Mouse (Mus musculus): ENCODE results near the gene Stat3.

The Stat3 gene

DNA sequence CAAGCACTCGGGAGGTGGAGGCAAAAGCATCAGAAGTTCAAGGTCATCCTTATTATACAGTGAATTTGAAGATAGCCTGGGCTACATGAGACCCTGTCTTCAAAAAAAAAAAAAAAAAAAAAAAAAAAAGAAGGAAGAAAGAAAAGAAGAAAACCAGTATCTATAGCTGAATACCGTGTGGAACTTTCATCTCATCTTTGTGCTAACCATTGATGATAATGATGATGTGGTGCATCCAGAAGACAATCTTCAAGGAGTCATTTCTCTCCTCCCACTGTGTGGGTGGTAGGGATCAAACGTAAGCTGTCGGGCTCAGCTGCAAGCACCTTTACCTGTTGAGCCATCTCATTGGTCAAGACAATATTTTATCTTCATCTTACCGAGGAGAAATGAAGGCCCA is 21.3 kb downstream of the Stat3 start:
- DNase-seq: no peak

DNA sequence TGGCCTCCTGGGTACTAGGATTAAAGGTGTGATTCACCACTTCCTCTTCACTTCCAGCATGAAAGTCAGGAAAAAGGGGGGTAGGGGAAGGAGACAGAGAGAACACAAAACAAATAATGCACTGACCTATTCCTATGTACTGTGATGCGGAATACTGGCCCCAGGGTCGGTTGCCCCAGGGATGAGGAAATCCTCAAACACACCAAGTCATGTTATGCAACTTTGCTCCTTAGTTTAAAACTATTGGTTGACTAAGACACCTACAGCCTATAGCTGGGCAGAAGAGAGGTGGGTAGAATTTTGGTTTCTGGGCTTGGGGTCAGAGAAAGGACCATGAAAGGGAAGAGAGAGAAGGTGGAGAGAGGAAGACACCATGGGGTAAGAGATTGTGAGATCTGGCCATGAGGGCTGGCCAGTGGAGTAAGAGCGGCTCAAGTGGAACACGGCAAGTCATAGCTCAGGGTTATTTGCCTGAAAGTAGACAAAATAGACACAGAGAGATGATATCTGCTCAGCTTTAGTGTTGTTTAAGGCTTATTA is 22.8 kb downstream of the Stat3 start:
- DNase-seq: no peak

DNA sequence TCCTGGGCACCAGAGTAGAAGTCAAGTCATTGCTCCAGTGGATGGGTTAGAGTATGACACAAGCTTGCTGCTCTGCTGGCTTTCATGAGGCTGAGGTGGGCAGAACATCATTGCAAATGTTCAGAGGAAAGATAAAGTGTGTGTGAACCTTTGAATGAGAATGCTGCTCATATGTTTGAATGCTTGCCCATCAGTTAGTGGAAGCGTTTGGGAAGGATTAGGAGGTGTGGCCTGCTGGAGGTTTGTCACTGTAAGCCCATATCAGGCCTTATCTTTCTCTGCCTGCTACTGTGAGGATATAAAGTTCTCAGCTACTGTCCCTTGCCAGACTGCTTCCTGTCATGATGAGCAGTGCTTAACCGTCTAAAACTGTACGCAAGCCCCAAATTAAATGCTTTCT is 24.3 kb downstream of the Stat3 start:
- DNase-seq: no peak

DNA sequence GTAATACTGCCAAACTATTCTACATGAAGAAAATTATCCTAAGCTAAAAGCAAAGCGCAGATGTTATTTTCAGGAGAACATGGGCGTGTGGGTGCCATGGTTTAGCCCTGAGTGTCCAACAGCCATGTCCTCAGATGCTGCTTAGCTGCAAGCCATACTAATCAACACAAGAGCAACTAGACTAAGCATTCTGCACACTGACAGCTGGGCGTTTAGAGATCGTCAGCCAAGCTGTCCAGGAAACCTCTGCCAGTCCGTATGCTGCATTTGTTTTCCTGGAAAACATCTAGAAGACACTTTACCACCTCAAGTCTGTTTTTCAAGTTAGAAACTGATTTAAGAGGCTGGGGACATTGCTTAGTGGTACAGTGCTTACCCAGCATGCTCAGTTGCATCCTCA is 24.9 kb downstream of the Stat3 start:
- no peak for DNase-seq

DNA sequence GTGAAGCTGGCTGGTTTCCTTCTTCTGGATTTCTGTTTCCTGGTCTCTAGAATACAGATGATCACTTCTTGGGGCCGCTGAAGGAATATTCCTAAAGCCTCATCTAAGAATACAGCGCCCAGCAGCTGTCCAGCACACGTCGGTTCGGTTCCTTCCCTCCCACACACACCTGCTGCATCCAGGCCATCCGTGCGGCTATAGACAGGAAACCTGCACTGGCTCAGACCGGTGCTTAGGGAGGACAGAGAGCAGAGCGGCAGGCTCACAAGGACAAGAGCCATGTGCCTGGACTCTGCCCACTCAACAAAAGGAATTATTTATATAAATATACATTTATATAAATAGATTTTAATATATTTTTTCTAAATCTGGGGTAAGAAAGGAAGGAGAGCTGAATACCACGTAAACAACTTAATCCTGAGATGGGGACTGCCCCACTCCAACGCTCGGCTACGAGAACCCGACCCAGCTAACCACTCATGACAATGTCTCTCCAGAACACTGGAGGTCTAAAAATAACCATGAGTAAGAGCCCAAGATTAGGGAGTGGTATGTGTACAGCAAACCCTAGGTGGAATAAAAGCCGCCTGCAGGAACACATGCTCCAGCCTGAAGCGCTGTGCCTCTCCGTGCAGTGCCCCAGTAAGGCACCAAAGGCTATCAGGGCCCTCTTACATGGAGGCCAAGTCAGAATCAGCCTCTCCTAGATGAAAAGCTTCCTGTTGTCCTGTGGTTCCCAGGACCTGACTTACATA is 26.8 kb downstream of the Stat3 start:
- DNase-seq: no peak

DNA sequence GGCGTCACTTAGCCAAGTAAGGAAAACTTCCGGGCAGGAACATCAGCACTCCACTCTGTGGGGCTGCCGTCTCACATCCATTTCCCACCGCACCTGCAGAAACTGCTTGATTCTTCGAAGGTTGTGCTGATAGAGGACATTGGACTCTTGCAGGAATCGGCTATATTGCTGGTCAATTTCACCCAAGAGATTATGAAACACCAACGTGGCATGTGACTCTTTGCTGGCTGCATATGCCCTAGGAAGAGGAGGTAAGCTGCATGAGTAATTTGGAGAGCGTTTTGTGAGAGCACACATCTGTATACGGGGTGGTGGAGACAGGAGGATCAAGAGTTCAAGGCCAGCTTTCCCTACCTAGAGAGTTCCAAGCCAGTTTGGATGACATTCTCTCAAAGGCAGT is 30.8 kb downstream of the Stat3 start:
- DNase-seq: no peak

DNA sequence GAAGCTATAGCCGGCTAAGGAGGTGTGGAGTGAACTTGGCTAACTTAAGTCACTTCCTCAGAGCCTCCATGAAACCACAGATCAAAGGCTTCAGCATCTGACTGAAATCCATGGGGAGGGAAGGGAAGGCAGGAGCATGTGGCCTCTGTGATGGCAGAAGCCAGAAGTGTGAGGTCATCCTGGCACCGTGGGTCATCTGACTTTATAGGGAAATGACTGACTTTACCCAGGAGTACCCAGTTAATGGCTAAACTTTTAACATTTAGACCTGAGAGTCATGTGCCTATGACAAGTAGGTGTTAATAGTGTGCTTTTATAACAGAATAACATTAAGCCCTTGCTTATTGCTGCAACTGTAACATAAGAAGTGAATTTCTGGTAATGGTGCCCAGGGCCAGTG is 31.2 kb downstream of the Stat3 start:
- DNase-seq: no peak

DNA sequence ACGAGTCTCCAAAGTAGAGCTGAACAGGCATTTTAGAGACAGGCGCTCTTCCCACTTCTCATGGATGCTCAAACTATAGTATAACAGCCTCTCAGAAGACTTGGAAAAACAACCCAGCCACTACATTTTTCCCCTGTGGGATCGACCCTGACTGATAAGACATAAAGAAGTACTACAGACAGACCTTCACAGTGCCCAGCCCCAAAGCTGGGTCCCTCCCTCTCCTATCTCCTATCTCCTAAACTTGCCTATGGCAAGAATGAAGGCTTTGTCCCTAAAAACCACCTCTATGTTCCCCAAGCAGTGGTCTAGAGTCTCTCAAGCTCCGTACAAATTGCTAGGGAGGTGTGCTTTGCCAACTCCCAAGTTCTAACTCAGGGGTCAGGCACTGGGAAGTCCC is 32.5 kb downstream of the Stat3 start:
- no peak for DNase-seq

DNA sequence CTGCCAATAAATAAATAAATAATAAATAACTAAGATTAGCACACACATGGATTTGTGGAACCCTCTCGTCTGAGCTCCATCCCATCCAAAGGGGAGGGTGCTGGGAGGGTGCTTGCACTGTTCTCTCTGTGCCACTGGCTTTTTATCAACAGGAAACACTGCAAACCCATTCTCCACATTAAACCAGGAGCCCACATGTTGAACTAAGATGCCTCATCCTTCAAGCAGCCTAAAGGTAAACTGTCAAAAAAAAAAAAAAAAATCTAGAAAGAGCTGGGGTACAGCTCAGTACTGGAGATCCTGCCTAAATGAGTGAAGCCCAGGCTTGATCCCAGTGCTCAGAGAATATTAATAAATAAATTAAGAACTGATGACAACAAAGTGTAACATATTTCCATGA is 33.4 kb downstream of the Stat3 start:
- no peak for DNase-seq

DNA sequence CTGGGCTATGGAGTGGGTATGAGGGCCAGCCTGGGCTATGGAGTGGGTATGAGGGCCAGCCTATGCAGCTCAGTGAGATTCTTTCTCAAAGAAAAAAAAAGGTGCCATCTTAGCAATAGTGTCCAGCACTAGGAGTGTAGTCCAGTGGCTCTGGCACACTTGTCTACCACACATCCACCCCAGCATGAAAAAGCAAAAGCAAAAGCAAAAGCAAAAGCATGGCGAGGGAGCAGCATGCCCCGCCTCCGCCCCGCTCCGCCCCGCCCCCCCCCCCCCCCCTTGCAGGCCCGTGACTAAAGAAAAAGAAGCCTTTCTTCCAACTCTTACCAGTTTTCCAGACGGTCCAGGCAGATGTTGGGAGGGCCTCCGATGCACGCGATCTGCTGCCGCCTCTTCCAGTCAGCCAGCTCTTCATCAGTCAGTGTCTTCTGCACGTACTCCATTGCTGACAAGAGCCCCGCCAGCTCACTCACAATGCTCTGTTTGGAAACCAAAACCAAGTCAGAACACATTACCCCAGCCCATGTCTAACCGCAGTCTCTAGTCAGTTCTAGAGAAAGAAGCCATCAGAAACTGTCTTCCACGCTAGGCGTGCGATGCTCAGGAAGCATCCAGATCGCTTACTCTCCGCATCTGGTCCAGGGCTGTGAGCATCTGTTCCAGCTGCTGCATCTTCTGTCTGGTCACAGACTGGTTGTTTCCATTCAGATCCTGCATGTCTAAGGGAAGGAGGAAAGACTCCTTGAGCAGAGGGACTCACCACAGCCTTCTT is 34.6 kb downstream of the Stat3 start:
- no peak for DNase-seq

DNA sequence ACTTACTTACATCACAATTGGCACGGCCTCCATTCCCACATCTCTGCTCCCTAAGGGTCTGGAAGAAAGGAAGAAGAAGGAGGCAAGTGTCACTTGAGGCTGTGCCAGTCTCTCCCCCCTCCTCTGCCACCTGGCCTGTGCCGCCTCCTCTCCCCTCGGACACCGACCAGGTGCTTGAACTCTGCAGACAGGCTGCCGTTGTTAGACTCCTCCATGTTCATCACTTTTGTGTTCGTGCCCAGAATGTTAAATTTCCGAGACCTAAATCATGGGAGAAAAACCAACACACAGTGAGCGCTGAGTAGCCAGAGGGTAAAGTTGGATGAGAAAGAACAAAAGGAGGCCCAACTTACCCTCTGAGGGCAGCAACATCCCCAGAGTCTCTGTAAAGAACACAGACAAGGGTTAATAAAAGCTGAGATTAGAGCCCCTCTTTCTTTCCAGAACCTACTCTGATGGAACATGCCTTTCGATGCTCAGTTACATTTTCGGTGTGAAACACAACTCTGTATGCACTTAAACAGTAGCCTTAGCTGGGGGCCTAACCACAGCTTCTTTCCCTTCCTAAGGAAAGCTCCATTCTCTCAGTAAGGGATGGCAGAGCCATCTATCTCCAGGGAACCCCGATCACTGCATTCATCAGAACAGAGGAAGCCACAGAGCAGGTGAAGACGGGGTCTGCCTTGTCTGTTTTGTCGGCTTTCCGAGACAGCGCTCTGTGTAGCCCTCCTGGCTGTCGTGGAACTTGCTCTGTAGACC is 40.7 kb downstream of the Stat3 start:
- no peak for DNase-seq

DNA sequence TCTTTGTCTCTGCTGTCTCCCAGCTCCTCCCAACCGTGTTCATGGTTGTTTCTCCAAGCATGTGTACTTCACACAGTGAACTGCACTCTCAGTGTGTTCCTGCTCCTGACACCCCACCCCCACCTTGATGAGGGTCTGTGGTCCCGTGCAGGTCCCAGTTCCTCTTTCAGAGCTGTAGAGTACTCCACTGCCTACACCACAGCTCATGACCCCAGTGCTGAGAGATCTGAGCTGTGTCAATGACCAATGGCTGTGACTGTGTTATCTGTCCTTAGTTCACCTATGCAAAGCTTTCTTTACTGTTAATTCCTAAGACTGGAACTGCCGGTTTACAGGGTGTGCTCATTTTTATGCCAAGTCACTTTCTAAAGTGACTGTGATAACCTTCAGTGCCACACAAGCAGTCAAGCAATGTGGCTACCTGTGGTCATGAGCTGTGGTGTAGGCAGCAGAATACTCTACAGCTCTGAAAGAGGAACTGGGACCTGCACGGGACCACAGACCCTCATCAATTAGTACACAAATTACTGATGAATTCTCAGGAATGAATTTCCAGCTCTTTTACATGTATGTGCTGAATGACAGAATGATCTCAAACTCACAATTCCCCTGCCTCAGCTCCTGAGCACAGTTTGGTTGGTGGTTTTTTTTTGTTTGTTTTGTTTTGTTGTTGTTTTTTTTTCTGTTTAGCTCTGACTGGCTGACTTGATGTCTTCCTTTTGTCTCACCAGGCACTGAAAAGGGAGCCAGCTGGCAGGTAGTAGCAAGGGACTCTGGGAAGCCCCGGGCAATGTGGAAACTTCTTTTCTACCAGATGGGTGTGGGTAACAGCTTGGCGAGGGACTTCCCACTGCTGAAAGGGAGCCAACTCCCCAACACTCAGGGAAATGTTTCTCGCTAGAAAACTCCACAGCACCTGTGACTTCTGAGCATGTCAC is 41.8 kb downstream of the Stat3 start:
- DNase-seq: peak; percentile 41

DNA sequence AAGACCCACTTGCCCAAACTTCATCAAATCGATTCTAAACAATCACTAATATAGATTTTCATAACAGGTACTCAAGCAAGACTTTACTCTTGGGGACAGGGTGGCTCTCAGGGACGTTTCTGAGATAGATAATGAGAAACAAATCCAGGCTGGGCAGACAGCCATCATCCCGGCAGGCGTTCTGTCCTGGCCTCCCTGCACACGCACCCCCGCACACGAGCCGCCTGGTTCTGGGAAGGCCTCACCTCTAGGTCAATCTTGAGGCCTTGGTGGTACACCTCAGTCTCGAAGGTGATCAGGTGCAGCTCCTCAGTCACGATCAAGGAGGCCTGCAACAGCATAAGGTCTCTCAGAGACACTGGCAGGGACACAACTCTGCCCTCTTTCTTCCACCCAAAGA is 43.3 kb downstream of the Stat3 start:
- no peak for DNase-seq

DNA sequence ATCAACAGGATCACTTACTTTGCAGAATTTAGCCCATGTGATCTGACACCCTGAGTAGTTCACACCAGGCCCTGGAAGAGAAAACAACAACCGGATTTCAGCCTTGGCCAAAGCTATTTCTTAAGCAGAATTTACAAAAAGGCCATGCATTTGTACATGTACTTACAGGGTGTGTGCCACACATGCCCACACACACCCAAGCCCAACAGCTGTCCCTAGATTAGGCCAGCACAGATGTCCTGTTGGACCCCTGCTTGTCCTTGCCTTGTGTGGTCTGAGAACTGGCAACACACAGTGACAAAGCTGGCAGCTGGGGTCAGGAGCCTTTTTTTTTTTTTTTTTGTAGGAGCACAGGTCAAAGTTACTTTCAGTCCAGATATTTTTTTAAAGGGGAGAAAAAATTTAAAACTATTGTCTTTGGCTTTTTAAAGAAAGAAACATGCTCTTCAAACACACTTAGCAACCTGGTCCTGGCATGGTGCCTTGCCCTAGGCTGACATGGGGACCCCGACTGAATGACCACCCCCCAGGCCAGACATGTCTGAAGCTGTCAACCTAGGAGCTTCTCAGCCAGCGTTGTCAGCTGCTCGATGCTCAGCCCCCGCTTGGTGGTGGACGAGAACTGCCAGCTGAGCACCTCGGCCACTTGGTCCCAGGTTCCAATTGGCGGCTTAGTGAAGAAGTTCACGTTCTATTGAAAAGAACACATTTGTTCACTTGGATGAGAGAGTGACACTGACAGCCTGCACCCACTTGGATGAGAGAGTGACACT is 45.0 kb downstream of the Stat3 start:
- no peak for DNase-seq

DNA sequence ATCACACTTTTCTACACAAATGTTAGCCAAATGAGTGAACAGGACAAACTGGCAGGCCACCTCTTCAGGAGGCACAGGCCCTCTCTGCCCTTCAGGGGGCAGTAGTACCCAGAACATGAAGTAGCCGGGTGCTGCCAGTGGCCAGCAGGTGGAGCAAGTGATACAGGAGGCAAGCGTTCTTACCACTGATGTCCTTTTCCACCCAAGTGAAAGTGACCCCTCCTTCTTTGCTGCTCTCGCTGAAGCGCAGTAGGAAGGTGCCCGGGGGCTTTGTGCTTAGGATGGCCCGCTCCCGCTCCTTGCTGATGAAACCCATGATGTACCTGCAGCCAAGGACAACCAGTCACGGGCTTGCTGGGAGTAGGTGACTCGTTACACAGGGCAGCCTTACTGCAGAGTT is 45.9 kb downstream of the Stat3 start:
- peak; percentile 80 for DNase-seq

DNA sequence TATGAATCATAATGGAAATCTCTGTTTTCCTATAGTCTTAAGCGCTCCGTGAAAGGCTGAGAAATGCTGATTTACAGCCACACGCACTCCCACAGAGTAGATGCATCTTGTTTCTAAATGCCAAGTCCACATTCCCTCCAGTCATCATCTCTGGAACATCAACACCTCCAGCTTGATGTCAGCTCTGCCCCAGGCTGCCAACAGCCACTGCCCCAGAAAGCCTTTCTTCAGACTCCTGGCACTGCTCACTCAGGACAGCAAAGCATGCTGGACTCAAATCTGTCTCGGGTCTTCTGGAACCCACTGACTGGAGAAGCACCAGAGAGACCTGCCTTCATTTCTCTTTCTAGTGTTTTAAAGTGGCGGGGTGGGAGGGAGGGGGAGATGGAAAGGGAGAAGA is 46.9 kb downstream of the Stat3 start:
- DNase-seq: no peak

DNA sequence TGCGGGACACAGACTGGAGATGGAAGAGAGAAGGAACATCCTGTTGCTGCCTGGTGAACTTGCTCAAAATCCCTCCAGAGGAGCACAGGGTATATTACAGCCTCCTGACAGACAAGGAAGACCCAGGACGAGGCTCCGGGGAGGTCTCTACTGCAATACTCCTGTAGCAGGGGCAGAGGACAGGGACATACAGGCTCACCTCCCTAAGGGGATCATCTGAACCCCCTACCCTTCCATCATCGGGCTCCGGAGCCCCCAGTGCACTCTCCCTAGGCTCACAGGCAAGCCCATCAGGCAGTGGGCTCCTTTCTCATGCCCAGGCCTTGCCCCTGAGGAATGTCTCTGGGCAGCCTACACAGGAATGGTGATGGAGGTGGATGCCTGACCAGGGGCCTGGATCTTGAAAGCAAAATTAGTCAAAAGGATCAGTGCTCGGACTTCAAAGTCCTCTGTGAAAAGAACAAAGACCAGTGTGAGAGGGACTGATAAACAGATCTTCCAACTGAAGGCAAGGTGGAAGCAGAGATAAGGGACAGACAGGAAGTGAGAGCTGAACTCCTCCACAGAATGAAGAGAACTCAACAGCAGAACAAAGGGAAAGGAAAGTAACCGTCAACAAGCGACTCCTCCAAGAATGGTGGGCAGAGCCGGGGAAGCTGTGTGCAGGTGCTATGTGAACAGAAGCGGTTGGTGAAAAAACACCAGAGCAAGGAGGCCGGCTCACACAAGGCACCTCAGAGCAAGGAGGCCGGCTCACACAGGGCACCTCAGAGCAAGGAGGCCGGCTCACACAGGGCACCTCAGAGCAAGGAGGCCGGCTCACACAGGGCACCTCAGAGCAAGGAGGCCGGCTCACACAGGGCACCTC is 47.9 kb downstream of the Stat3 start:
- no peak for DNase-seq

DNA sequence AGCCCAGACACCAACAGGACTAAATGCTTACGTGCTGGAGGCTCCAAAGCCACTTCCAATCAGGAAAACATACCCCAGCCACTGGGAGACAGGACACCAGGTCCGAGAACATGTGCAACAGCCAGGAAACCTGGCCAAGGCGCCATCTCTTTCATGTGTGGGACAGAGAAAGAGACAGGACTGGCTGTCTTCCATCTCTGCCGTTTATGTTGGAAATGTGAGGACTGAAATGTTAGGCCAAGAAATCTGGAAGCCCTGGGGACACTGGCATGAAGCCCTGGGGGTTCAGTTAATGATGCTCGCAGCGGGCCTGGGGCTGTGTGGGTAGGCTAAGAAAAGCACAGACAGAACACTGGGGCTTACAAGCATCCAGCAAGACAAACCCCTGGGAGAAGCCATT is 48.9 kb downstream of the Stat3 start:
- no peak for DNase-seq

DNA sequence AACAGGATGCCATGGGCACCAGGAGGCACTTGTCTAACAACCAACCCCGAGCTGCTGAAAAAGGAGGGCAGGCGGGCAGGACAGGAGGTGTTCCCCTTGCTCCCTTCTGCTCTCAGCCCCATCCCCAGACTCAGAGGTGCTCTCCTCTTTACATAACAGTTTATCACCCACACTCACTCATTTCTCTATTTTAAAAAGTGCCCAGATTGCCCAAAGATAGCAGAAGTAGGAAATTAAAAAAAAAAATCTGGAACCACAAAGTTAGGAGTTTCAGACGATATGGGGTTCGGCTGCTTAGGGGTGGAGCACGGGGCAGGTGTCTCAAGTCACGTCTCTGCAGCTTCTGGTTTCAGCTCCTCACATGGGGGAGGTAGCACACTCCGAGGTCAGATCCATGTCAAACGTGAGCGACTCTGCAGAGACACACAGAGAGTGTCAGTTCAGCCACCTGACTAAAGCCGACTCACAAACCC is 51.0 kb downstream of the Stat3 start:
- DNase-seq: no peak

DNA sequence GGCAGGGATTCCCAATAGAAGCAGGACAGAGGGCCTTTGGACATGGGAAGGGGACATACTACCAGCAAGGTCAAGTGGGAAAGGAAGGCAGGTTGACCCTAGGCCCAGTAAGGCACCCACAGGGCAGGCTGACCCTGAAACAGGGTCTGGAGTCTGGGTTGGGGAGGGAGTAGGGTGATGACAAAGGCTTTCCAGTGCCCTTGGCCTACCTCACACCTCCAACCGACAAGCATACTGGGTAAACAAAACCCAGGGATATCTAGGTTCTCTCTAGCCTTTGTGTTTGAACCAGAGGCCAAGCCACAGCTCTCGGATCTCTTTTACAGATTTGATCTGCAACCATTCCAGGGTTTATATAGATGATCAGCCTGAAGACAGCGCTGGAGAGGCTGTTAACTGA is 51.6 kb downstream of the Stat3 start:
- no peak for DNase-seq

DNA sequence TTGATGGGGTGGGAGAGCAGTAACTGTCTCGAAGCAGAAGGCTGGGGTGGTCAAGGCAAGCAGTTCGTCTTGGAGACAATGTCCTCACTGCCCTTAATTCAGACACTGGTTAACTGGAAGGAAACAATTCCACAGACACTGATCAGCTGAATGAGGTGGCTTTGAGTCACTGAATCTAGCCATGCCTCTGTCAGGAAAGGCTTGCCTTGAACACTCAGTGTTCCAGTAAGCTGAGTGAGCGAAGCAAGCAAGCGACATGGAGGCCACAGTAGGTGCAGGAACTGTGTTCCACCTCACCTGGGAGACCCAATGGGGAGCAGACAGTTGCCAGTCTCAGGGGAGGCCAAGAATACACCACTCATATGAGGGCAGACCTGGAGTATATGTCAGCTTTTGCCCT is 52.1 kb downstream of the Stat3 start:
- no peak for DNase-seq
